Mouse (Mus musculus): Measurements from ENCODE around the gene Enpp3. TPM values are rescaled to one million over a fixed set of nuclear protein-coding genes. Genes with fewer than 3 reads are reported as not detected.
A peak's percentile ranks its signal among the peaks of the same experiment; 100 is the strongest.

Enpp3 gene
- polyA plus RNA-seq, 1 experiment = 0.61 TPM

- Histone ChIP-seq H3K27ac (ENCODE audit: insufficient read depth, low read length) (no peak overlapping the region), H3K4me1 (ENCODE audit: control insufficient read depth, insufficient read depth, low read length) (no peaks in the 10 kb centered on the region), H3K4me3 (ENCODE audit: insufficient read depth, low read length) (no peak overlapping the region)
- TF ChIP-seq POLR2A (IDR thresholded peaks at IDR 0.05; ENCODE audit: extremely low read depth, insufficient read depth, low read length) = no peak
- no peak for TF ChIP-seq CTCF (IDR thresholded peaks at IDR 0.05; ENCODE audit: extremely low read depth, insufficient read depth, low read length)
Observed at GRCm38 (mm10) chr10:24801796-24802195, 40.8 kb downstream of the Enpp3 start.

- Histone ChIP-seq H3K4me1 (ENCODE audit: control insufficient read depth, insufficient read depth, low read length) (no peaks in the 10 kb centered on the region), H3K27ac (ENCODE audit: insufficient read depth, low read length) (no peak overlapping the region), H3K4me3 (ENCODE audit: insufficient read depth, low read length) (no peak overlapping the region)
- TF ChIP-seq CTCF (IDR thresholded peaks at IDR 0.05; ENCODE audit: extremely low read depth, insufficient read depth, low read length) = peak; percentile 81
- no peak for TF ChIP-seq POLR2A (IDR thresholded peaks at IDR 0.05; ENCODE audit: extremely low read depth, insufficient read depth, low read length)
Observed at GRCm38 (mm10) chr10:24797246-24797645, 45.4 kb downstream of the Enpp3 start.

GRCm38 (mm10) chr10:24792756-24793155, 49.9 kb downstream of the Enpp3 start:
- TF ChIP-seq POLR2A (IDR thresholded peaks at IDR 0.05; ENCODE audit: extremely low read depth, insufficient read depth, low read length) = no peak
- Histone ChIP-seq H3K4me1 (ENCODE audit: control insufficient read depth, insufficient read depth, low read length) (no peaks in the 10 kb centered on the region), H3K4me3 (ENCODE audit: insufficient read depth, low read length) (no peak overlapping the region), H3K27ac (ENCODE audit: insufficient read depth, low read length) (no peak overlapping the region)

- Histone ChIP-seq H3K27ac (ENCODE audit: insufficient read depth, low read length) (no peak overlapping the region), H3K4me1 (ENCODE audit: control insufficient read depth, insufficient read depth, low read length) (no peaks in the 10 kb centered on the region), H3K4me3 (ENCODE audit: insufficient read depth, low read length) (no peak overlapping the region)
- TF ChIP-seq POLR2A (IDR thresholded peaks at IDR 0.05; ENCODE audit: extremely low read depth, insufficient read depth, low read length) (no peak), CTCF (IDR thresholded peaks at IDR 0.05; ENCODE audit: extremely low read depth, insufficient read depth, low read length) (peak; percentile 62)
Observed at GRCm38 (mm10) chr10:24789747-24790545, 52.7 kb downstream of the Enpp3 start.

- H3K4me3 ChIP-seq (ENCODE audit: insufficient read depth, low read length) = no peak overlapping the region
- H3K4me1 ChIP-seq (ENCODE audit: control insufficient read depth, insufficient read depth, low read length) = no peaks in the 10 kb centered on the region
- no peak for TF ChIP-seq CTCF (IDR thresholded peaks at IDR 0.05; ENCODE audit: extremely low read depth, insufficient read depth, low read length)
- no peak for TF ChIP-seq POLR2A (IDR thresholded peaks at IDR 0.05; ENCODE audit: extremely low read depth, insufficient read depth, low read length)
- H3K27ac ChIP-seq (ENCODE audit: insufficient read depth, low read length) = no peak overlapping the region
Observed at GRCm38 (mm10) chr10:24785345-24785744, 57.3 kb downstream of the Enpp3 start.

- no peaks in the 10 kb centered on the region for H3K4me1 ChIP-seq (ENCODE audit: control insufficient read depth, insufficient read depth, low read length)
- H3K4me3 ChIP-seq (ENCODE audit: insufficient read depth, low read length) = no peak overlapping the region
- TF ChIP-seq POLR2A (IDR thresholded peaks at IDR 0.05; ENCODE audit: extremely low read depth, insufficient read depth, low read length) = no peak
- no peak for TF ChIP-seq CTCF (IDR thresholded peaks at IDR 0.05; ENCODE audit: extremely low read depth, insufficient read depth, low read length)
- no peak overlapping the region for H3K27ac ChIP-seq (ENCODE audit: insufficient read depth, low read length)
Observed at GRCm38 (mm10) chr10:24784624-24785276, 57.9 kb downstream of the Enpp3 start.

- no peak for TF ChIP-seq POLR2A (IDR thresholded peaks at IDR 0.05; ENCODE audit: extremely low read depth, insufficient read depth, low read length)
- TF ChIP-seq CTCF (IDR thresholded peaks at IDR 0.05; ENCODE audit: extremely low read depth, insufficient read depth, low read length) = no peak
- Histone ChIP-seq H3K4me1 (ENCODE audit: control insufficient read depth, insufficient read depth, low read length) (no peaks in the 10 kb centered on the region), H3K4me3 (ENCODE audit: insufficient read depth, low read length) (no peak overlapping the region), H3K27ac (ENCODE audit: insufficient read depth, low read length) (no peak overlapping the region)
Observed at GRCm38 (mm10) chr10:24783946-24784345, 58.7 kb downstream of the Enpp3 start.

GRCm38 (mm10) chr10:24778643-24779020, 64.0 kb downstream of the Enpp3 start:
- TF ChIP-seq CTCF (IDR thresholded peaks at IDR 0.05; ENCODE audit: extremely low read depth, insufficient read depth, low read length) (no peak), POLR2A (IDR thresholded peaks at IDR 0.05; ENCODE audit: extremely low read depth, insufficient read depth, low read length) (no peak)
- no peak overlapping the region for H3K27ac ChIP-seq (ENCODE audit: insufficient read depth, low read length)

GRCm38 (mm10) chr10:24777916-24778642, 64.5 kb downstream of the Enpp3 start:
- H3K27ac ChIP-seq (ENCODE audit: insufficient read depth, low read length) = no peak overlapping the region
- H3K4me1 ChIP-seq (ENCODE audit: control insufficient read depth, insufficient read depth, low read length) = no peaks in the 10 kb centered on the region
- TF ChIP-seq POLR2A (IDR thresholded peaks at IDR 0.05; ENCODE audit: extremely low read depth, insufficient read depth, low read length) (no peak), CTCF (IDR thresholded peaks at IDR 0.05; ENCODE audit: extremely low read depth, insufficient read depth, low read length) (no peak)
- H3K4me3 ChIP-seq (ENCODE audit: insufficient read depth, low read length) = no peak overlapping the region

More at GRCm38 (mm10) chr10:24778643-24779020, 64.0 kb downstream of the Enpp3 start:
- no peak overlapping the region for H3K4me3 ChIP-seq (ENCODE audit: insufficient read depth, low read length)
- no peaks in the 10 kb centered on the region for H3K4me1 ChIP-seq (ENCODE audit: control insufficient read depth, insufficient read depth, low read length)

Measured in cortical plate, adult 2 months (tissue).